Mouse (Mus musculus) megakaryocyte, embryonic 14.5 days (primary cell): ENCODE data around the gene Ice1.

ENCODE experiments used
- FLI1 ChIP-seq: IDR thresholded peaks from 2 replicates; pipeline ENCODE4 v1.6.1; 2012; ENCODE audit warnings: low read length, inconsistent platforms, mixed read lengths
- GATA1 ChIP-seq: IDR thresholded peaks from 3 replicates; pipeline ENCODE4 v1.6.1; 2012; ENCODE audit warnings: mixed read lengths, low read length, inconsistent platforms, borderline replicate concordance

DNA sequence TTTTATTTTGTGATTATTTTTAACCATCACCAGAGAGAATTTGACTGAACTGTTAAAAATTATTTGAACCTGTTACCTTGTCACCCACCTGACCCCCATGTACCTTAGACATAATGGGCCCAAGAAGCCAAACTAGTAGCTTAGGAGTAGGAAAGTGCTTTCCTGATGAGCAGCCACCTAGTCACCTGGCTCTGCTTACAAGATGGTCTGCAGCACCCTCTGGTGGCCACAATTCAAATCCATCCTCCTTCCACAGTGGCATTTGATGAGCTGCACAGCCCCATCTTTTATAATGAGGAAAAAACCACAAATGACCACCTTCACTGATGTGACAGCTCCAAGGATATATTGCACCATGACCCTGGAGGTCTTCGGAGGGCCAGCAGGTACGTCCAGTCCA lies 50.5 kb downstream of the Ice1 start:
- TF ChIP-seq GATA1 (no peak), FLI1 (no peak)
